In genomic region chr3:29602140-29602539, GRCm38 (mm10) we compare ENCODE assay signal across 19 mouse cellular contexts.
DNase-seq lines count a peak whose midpoint lies in the region; ATAC-seq and TF ChIP-seq lines count a peak whose summit lies in the region.
"Had no signal": no experiment of that assay in that cellular context is flagged by ENCODE, and none has a peak within 500 bp of the region (broad histone marks: within the 10 kb centered on the region; RNA-seq: fewer than 3 reads in every experiment).

No protein-coding gene starts in this region.

- no peak for ATAC-seq in forebrain, embryonic 14.5 days
- ATAC-seq in forebrain, embryonic 12.5 days (ENCODE audit: low FRiP score): no peak
- ATAC-seq in kidney, embryonic 16.5 days (ENCODE audit: low FRiP score, low TSS enrichment): 0 out of 2 replicates have a peak, but pooled peaks have one; percentile 69
- ATAC-seq in kidney, embryonic 14.5 days (ENCODE audit: low FRiP score, low TSS enrichment): no peak
- 0 out of 2 replicates have a peak, but pooled peaks have one; percentile 43 for ATAC-seq in midbrain, embryonic 13.5 days
- no peak for ATAC-seq in midbrain, postnatal 0 days (ENCODE audit: low FRiP score)

- WGBS in forebrain, embryonic 14.5 days: 48% methylated on average over 7 of the region's 7 CpGs
- 56% methylated on average over 7 of the region's 7 CpGs for WGBS in forebrain, embryonic 12.5 days
- WGBS in kidney, embryonic 16.5 days: 64% methylated on average over 7 of the region's 7 CpGs
- whole genome bisulfite sequencing in kidney, embryonic 14.5 days: 79% methylated on average over 7 of the region's 7 CpGs
- 46% methylated on average over 7 of the region's 7 CpGs for WGBS in midbrain, embryonic 13.5 days
- 43% methylated on average over 7 of the region's 7 CpGs for WGBS in midbrain, postnatal 0 days

- no peaks in the 10 kb centered on the region for H3K4me1 ChIP-seq in forebrain, embryonic 14.5 days (ENCODE audit: control insufficient read depth, insufficient read depth, low read length)
- H3K4me1 ChIP-seq in forebrain, embryonic 12.5 days: peaks cover 10% of the 10 kb centered on the region
- no peaks in the 10 kb centered on the region for H3K4me1 ChIP-seq in kidney, embryonic 16.5 days (ENCODE audit: insufficient read depth, low read length)
- no peaks in the 10 kb centered on the region for H3K4me1 ChIP-seq in kidney, embryonic 14.5 days (ENCODE audit: control insufficient read depth, insufficient read depth, low read length)
- H3K4me1 ChIP-seq in midbrain, embryonic 13.5 days (replicated peaks): peaks cover 23% of the 10 kb centered on the region
- no peaks in the 10 kb centered on the region for H3K4me1 ChIP-seq in midbrain, postnatal 0 days (ENCODE audit: insufficient read depth, low read length)
- H3K4me1 ChIP-seq: embryonic facial prominence, embryonic 10.5 days; heart, embryonic 15.5 days; hindbrain, embryonic 13.5 days had no signal

- no peaks in the 10 kb centered on the region for H3K27me3 ChIP-seq in forebrain, embryonic 14.5 days (replicated peaks; ENCODE audit: control insufficient read depth, insufficient read depth, low read length)
- no peaks in the 10 kb centered on the region for H3K27me3 ChIP-seq in forebrain, embryonic 12.5 days
- H3K27me3 ChIP-seq in kidney, embryonic 16.5 days (ENCODE audit: insufficient read depth, low read length): no peaks in the 10 kb centered on the region
- H3K27me3 ChIP-seq in kidney, embryonic 14.5 days (ENCODE audit: control insufficient read depth, insufficient read depth, low read length): no peaks in the 10 kb centered on the region
- no peaks in the 10 kb centered on the region for H3K27me3 ChIP-seq in midbrain, embryonic 13.5 days
- H3K27me3 ChIP-seq in midbrain, postnatal 0 days (ENCODE audit: insufficient read depth, low read length): no peaks in the 10 kb centered on the region
- H3K27me3 ChIP-seq: heart, embryonic 15.5 days; hindbrain, embryonic 13.5 days had no signal

- TF ChIP-seq POLR2A in brain, embryonic 14.5 days (IDR thresholded peaks at IDR 0.05; ENCODE audit: borderline replicate concordance, extremely low read depth, insufficient read depth, insufficient read length, poor library complexity, severe bottlenecking): no peak

- no peak overlapping the region for H3K4me3 ChIP-seq in forebrain, embryonic 14.5 days (ENCODE audit: low read depth, low read length)
- H3K4me3 ChIP-seq in forebrain, embryonic 12.5 days (replicated peaks): no peak overlapping the region
- no peak overlapping the region for H3K4me3 ChIP-seq in kidney, embryonic 16.5 days (ENCODE audit: low read length)
- no peak overlapping the region for H3K4me3 ChIP-seq in kidney, embryonic 14.5 days (ENCODE audit: low read length)
- H3K4me3 ChIP-seq in midbrain, embryonic 13.5 days (replicated peaks): no peak overlapping the region
- H3K4me3 ChIP-seq in midbrain, postnatal 0 days (ENCODE audit: low read depth, low read length): no peak overlapping the region
- H3K4me3 ChIP-seq: embryonic facial prominence, embryonic 10.5 days; heart, adult 2 months; heart, embryonic 15.5 days; hindbrain, embryonic 13.5 days had no signal

- peak; percentile 36 for DNase-seq in forebrain, embryonic 14.5 days (ENCODE audit: low spot score)
- no peak for DNase-seq in midbrain, postnatal 0 days (ENCODE audit: low spot score)
- DNase-seq in brain, embryonic 14.5 days (ENCODE audit: low read depth): peak; percentile 74
- DNase-seq in ovary, adult 18-20 months (ENCODE audit: low spot score): no peak
- DNase-seq: adrenal gland, postnatal 10 days; cerebellum, adult 18-20 months; cerebellum, adult 9-11 months; forebrain, postnatal 0 days; gastrocnemius, postnatal 14 days; heart, adult 2 months; heart, postnatal 14 days had no signal

- no peak for TF ChIP-seq CTCF in midbrain, postnatal 0 days (IDR thresholded peaks at IDR 0.05)
- TF ChIP-seq CTCF in brain, embryonic 14.5 days (IDR thresholded peaks at IDR 0.05; ENCODE audit: borderline replicate concordance, extremely low read depth, insufficient read depth, insufficient read length): no peak

- H3K27ac ChIP-seq in forebrain, embryonic 14.5 days (ENCODE audit: low read depth, low read length): no peak overlapping the region
- no peak overlapping the region for H3K27ac ChIP-seq in forebrain, embryonic 12.5 days
- no peak overlapping the region for H3K27ac ChIP-seq in kidney, embryonic 16.5 days (ENCODE audit: low read length)
- no peak overlapping the region for H3K27ac ChIP-seq in kidney, embryonic 14.5 days (ENCODE audit: low read depth, low read length)
- H3K27ac ChIP-seq in midbrain, embryonic 13.5 days: no peak overlapping the region
- no peak overlapping the region for H3K27ac ChIP-seq in midbrain, postnatal 0 days (ENCODE audit: low read depth, low read length)
- H3K27ac ChIP-seq: embryonic facial prominence, embryonic 10.5 days; heart, adult 2 months; heart, embryonic 15.5 days; hindbrain, embryonic 13.5 days had no signal

- H3K9me3 ChIP-seq in forebrain, embryonic 14.5 days (replicated peaks; ENCODE audit: control insufficient read depth, low read length): no peaks in the 10 kb centered on the region
- no peaks in the 10 kb centered on the region for H3K9me3 ChIP-seq in forebrain, embryonic 12.5 days
- no peaks in the 10 kb centered on the region for H3K9me3 ChIP-seq in kidney, embryonic 16.5 days (ENCODE audit: low read length)
- no peaks in the 10 kb centered on the region for H3K9me3 ChIP-seq in kidney, embryonic 14.5 days (ENCODE audit: control insufficient read depth, low read length)
- no peaks in the 10 kb centered on the region for H3K9me3 ChIP-seq in midbrain, embryonic 13.5 days
- no peaks in the 10 kb centered on the region for H3K9me3 ChIP-seq in midbrain, postnatal 0 days (ENCODE audit: low read length)
- H3K9me3 ChIP-seq: embryonic facial prominence, embryonic 10.5 days; heart, embryonic 15.5 days; hindbrain, embryonic 13.5 days had no signal

- no peak overlapping the region for H3K9ac ChIP-seq in forebrain, embryonic 14.5 days (ENCODE audit: low read length)
- H3K9ac ChIP-seq in forebrain, embryonic 12.5 days: no peak overlapping the region
- no peak overlapping the region for H3K9ac ChIP-seq in kidney, embryonic 16.5 days (replicated peaks; ENCODE audit: low read length)
- no peak overlapping the region for H3K9ac ChIP-seq in kidney, embryonic 14.5 days (ENCODE audit: low read depth, low read length)
- no peak overlapping the region for H3K9ac ChIP-seq in midbrain, embryonic 13.5 days (replicated peaks)
- no peak overlapping the region for H3K9ac ChIP-seq in midbrain, postnatal 0 days (replicated peaks; ENCODE audit: low read length, poor library complexity, severe bottlenecking)
- H3K9ac ChIP-seq: forebrain, postnatal 0 days; heart, embryonic 15.5 days; hindbrain, embryonic 13.5 days had no signal

- no peaks in the 10 kb centered on the region for H3K36me3 ChIP-seq in forebrain, embryonic 14.5 days (ENCODE audit: control insufficient read depth, insufficient read depth, low read length)
- H3K36me3 ChIP-seq in forebrain, embryonic 12.5 days (replicated peaks): no peaks in the 10 kb centered on the region
- H3K36me3 ChIP-seq in kidney, embryonic 16.5 days (ENCODE audit: insufficient read depth, low read length): no peaks in the 10 kb centered on the region
- no peaks in the 10 kb centered on the region for H3K36me3 ChIP-seq in kidney, embryonic 14.5 days (ENCODE audit: control insufficient read depth, insufficient read depth, low read length)
- no peaks in the 10 kb centered on the region for H3K36me3 ChIP-seq in midbrain, embryonic 13.5 days
- no peaks in the 10 kb centered on the region for H3K36me3 ChIP-seq in midbrain, postnatal 0 days (ENCODE audit: insufficient read depth, low read length)
- H3K36me3 ChIP-seq: embryonic facial prominence, embryonic 10.5 days; heart, embryonic 15.5 days; hindbrain, embryonic 13.5 days had no signal

- H3K4me2 ChIP-seq in forebrain, embryonic 14.5 days (ENCODE audit: low read length): no peak overlapping the region
- H3K4me2 ChIP-seq in forebrain, embryonic 12.5 days: no peak overlapping the region
- no peak overlapping the region for H3K4me2 ChIP-seq in kidney, embryonic 16.5 days (replicated peaks; ENCODE audit: low read depth, low read length)
- no peak overlapping the region for H3K4me2 ChIP-seq in kidney, embryonic 14.5 days (replicated peaks; ENCODE audit: low read depth, low read length)
- no peak overlapping the region for H3K4me2 ChIP-seq in midbrain, embryonic 13.5 days (replicated peaks)
- no peak overlapping the region for H3K4me2 ChIP-seq in midbrain, postnatal 0 days (ENCODE audit: low read depth, low read length, poor library complexity, severe bottlenecking)
- H3K4me2 ChIP-seq: heart, embryonic 11.5 days; heart, embryonic 15.5 days; hindbrain, embryonic 13.5 days had no signal

Comparison
In these comparisons a context has a peak if more than half of its experiments do, and no peak if none do; other contexts are left out.
1. ATAC-seq: peak in kidney, embryonic 16.5 days (single experiment) and midbrain, embryonic 13.5 days (single experiment); none in forebrain, embryonic 14.5 days (single experiment), forebrain, embryonic 12.5 days (single experiment), kidney, embryonic 14.5 days (single experiment) and midbrain, postnatal 0 days (single experiment).
2. DNase-seq: peak in forebrain, embryonic 14.5 days (single experiment) and brain, embryonic 14.5 days (single experiment); none in midbrain, postnatal 0 days (single experiment) and ovary, adult 18-20 months (single experiment).